Mouse (Mus musculus): ENCODE measurements around the gene Cdkl3.

DNA sequence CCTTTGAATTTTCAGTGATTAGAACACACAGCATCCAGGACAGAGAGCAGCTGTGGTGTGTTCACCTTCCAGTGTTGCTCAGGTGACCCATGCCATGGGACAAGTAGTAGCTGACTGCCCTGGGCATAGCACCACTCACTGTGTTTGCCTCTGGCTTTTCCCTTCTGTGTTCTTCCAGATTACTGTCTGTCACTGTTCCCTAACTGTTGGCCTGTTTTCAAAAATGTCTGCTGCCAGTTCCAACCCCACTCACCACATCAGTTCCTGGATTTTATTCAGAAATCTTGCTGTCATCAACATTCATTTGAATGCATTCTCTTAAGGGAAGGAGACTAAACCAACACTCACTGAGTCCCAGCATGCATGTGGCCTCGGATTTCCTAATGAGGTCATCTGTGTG, 29.9 kb downstream of the Cdkl3 start:
- TF ChIP-seq MYOG (IDR thresholded peaks at IDR 0.05; ENCODE audit: control insufficient read depth in 1 of 3, insufficient read depth in 1 of 3, insufficient read length in 2 of 3, low read depth in 2 of 3) (no peak), CEBPB (IDR thresholded peaks at IDR 0.05; ENCODE audit: insufficient read depth, poor library complexity, severe bottlenecking) (no peak), POLR2AphosphoS2 (IDR thresholded peaks at IDR 0.05; ENCODE audit: insufficient read length, low read depth) (no peak), TCF12 (IDR thresholded peaks at IDR 0.05; ENCODE audit: insufficient read depth, poor library complexity, severe bottlenecking) (no peak), MAX (IDR thresholded peaks at IDR 0.05; ENCODE audit: low read depth) (no peak), POLR2A (IDR thresholded peaks at IDR 0.05; ENCODE audit: insufficient read length, low read depth) (no peak), MYOD1 (IDR thresholded peaks at IDR 0.05; ENCODE audit: control insufficient read depth in 1 of 3, insufficient read length in 2 of 3, low read depth in 2 of 3) (no peak), USF1 (IDR thresholded peaks at IDR 0.05; ENCODE audit: low read depth) (no peak)
